Mouse (Mus musculus): ENCODE measurements around the gene Nhlrc4.

Gene Nhlrc4

DNA sequence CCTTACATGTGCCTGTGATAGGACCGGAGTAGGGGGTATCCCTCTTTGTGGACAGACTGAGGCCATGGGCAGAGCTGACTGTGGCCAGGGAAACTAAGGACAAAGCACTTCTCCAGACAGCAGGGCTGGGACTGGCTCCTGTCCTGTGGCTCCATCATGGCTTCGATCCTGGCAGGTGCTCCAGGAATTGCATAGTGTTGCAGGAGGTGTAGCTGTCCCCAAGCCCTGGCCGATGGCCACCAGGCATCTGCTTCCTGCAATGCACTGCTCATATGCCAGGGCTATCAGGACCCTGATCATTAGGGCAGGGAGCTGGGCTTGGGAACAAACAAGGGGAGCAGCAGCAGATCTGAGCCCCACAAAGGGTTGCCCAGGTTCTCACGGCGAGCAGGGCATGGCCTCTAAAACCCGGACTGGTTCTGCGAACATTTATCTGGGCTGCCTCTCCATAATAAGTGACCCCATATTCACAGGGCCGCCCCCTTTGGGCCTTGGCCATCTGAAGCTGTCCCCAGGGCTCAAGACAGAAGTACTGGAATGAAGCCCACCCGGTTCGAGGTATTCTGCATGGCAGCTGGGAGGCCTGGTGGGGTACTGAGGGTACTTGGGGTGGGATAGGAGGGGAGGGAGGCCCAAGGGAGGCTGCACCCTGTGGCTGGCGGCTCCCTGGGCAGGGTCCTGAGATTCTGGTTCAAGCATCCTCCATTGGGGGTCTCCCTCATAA, 14.2 kb upstream of the Nhlrc4 start:
- DNase-seq (ENCODE audit: low spot score), result no peak

- no peak for DNase-seq (ENCODE audit: low spot score)
These were observed 12.9 kb upstream of the Nhlrc4 start for GRCm38 (mm10) chr17:25957586-25958051.

- DNase-seq (ENCODE audit: low spot score), result no peak
These were observed 11.9 kb upstream of the Nhlrc4 start for GRCm38 (mm10) chr17:25956631-25957030.

GRCm38 (mm10) chr17:25956201-25956600, 11.4 kb upstream of the Nhlrc4 start:
- DNase-seq (ENCODE audit: low spot score), result no peak

- DNase-seq (ENCODE audit: low spot score), result no peak
These were observed 11.0 kb upstream of the Nhlrc4 start for GRCm38 (mm10) chr17:25955736-25956135.

GRCm38 (mm10) chr17:25954671-25955070, 9.9 kb upstream of the Nhlrc4 start:
- DNase-seq (ENCODE audit: low spot score), result no peak

- DNase-seq (ENCODE audit: low spot score), result no peak
These were observed 8.4 kb upstream of the Nhlrc4 start for GRCm38 (mm10) chr17:25953161-25953560.

DNA sequence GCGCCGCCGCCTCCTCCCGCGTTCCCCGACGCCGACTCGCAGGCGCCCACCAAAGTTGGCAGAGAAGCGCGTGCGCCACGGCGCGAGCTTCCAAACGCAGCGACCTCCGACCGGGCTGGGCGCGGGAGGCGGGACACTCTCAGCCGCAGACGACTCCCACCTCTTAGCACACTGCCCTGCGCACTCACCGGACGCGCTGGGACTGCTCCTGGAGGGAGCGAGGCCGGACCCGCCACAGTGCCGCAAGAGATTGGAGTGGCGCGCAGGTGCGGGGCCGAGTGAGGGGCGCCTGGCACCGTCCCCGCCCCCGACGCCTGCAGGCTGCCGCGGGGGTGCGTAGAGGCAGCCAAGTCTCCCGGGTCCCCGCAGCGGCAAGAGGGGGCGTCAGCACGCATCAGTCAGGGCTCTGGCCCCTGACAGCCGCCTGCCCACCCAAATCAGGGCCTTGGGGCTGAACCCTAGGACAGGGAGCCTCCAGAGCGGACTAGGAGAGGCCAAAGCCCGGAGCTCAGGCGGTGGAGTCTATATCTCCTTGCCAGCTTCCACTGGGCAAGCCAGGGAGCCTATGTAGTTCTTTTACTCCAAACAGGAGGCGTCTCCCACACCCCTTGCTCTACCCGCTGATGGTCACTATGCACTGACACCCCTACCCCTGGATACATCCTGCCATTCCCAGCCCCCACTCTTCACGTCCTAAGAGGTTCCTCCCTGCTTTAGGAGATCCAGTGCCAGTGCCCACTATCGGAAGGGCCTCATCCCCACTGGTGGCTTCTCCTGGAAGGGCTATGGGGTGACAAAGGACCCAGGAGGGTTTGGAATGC, 7.3 kb upstream of the Nhlrc4 start, which contains the start of gene A930017K11Rik:
Gene A930017K11Rik, minus strand, starts transcription at position 763 of the 821 bp plus-strand sequence.
- DNase-seq (ENCODE audit: low spot score), result no peak

GRCm38 (mm10) chr17:25951225-25951802, 6.6 kb upstream of the Nhlrc4 start:
- no peak for DNase-seq (ENCODE audit: low spot score)

- DNase-seq (ENCODE audit: low spot score), result no peak
These were observed 5.9 kb upstream of the Nhlrc4 start for GRCm38 (mm10) chr17:25950706-25951105.

GRCm38 (mm10) chr17:25949981-25950380, 5.2 kb upstream of the Nhlrc4 start:
- DNase-seq (ENCODE audit: low spot score), result no peak

- no peak for DNase-seq (ENCODE audit: low spot score)
These were observed 3.3 kb upstream of the Nhlrc4 start for GRCm38 (mm10) chr17:25948051-25948450.

GRCm38 (mm10) chr17:25947576-25947975, 2.8 kb upstream of the Nhlrc4 start:
- DNase-seq (ENCODE audit: low spot score), result no peak

- DNase-seq (ENCODE audit: low spot score), result no peak
These were observed 2.1 kb upstream of the Nhlrc4 start for GRCm38 (mm10) chr17:25946891-25947290.

GRCm38 (mm10) chr17:25946349-25946748, 1.6 kb upstream of the Nhlrc4 start:
- DNase-seq (ENCODE audit: low spot score), result no peak

DNA sequence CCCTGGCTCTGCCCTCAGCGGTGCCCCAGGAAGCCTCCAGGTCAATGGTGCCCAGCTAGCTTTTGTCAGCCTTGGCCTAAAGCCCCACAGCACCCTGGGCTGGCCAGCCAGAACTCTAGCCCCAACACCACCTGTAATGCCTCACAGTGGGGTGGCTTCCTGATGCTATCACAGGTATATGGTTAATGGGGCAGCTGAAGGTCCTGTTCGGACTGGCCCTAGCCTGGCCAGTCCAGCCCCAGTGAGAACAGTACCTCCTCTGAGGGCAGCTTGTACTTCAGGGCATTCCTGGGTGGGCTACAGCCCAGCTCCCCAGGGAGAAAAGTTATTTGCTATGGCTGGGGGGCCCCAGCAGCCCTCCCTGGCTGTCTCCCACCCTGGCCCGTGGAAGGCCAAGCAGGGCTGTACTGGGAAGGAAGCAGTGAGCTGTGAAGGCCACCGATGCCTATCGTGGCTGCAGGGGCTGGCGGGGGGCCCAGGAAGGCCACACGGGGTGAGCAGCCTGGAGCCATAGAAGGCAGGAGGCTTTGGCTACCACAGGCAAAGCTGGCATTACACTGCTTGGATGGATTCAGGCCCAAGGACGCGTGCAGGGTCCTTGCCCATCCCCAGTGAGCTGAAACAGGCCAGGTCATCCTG, 875 bp upstream of the Nhlrc4 start:
- DNase-seq (ENCODE audit: low spot score), result no peak

GRCm38 (mm10) chr17:25943769-25944168, 992 bp downstream of the Nhlrc4 start:
- DNase-seq (ENCODE audit: low spot score), result no peak

DNA sequence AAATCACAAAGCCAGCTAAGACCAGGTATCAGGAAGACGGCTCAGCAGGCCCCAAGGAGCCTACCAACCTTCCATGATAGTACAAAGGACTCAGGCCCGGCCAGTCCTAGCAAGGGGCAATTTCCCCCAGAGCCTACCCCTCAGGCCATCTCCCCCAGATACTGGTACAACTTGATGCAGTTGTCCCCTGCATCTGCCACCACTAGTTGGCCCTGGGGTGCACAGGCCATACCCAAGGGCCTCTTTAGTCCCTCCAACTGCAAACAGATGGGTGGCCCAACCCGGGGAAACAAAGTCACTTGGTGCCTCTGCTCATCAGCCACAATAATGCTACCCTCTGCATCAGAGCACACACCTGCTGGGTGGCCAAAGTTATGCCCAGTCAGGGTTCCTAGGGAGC, 1.5 kb downstream of the Nhlrc4 start:
- DNase-seq (ENCODE audit: low spot score), result no peak

- peak; percentile 80 for DNase-seq (ENCODE audit: low spot score)
These were observed 2.1 kb downstream of the Nhlrc4 start for GRCm38 (mm10) chr17:25942597-25943151.

GRCm38 (mm10) chr17:25941511-25942241, 3.1 kb downstream of the Nhlrc4 start:
- DNase-seq (ENCODE audit: low spot score), result peak; percentile 56

GRCm38 (mm10) chr17:25934526-25934925, 10.2 kb downstream of the Nhlrc4 start:
- no peak for DNase-seq (ENCODE audit: low spot score)

Measured in spleen, adult 12 weeks (tissue).